Mouse (Mus musculus) myocyte (in vitro differentiated cells): ENCODE data around the gene Stk24. TPM values are rescaled to one million over a fixed set of nuclear protein-coding genes. Genes with fewer than 3 reads are reported as not detected.

Source experiments
- H3K27me3 ChIP-seq: one replicate; pipeline ENCODE4 v1.6.1; 2011; ENCODE audit not compliant: control insufficient read depth, insufficient read depth, insufficient read length
- H3K36me3 ChIP-seq: one replicate; pipeline ENCODE4 v1.6.1; 2011; ENCODE audit not compliant: control insufficient read depth, insufficient read depth
- H3K4me2 ChIP-seq: one replicate; pipeline ENCODE4 v1.6.1; 2011; ENCODE audit warnings: low read depth, control low read depth
- H3K4me3 ChIP-seq: one replicate; pipeline ENCODE4 v1.5.1; 2011; ENCODE audit warnings: mild to moderate bottlenecking, control low read depth, moderate library complexity
- H3K79me2 ChIP-seq: one replicate; pipeline ENCODE4 v1.6.1; 2011; ENCODE audit not compliant: control insufficient read depth, insufficient read depth
- H3ac ChIP-seq: one replicate; pipeline ENCODE4 v1.6.1; 2011; ENCODE audit not compliant: control insufficient read depth, insufficient read length
- CEBPB ChIP-seq: IDR thresholded peaks from 2 replicates; pipeline ENCODE4 v1.6.1; 2011; ENCODE audit warnings: mild to moderate bottlenecking, moderate library complexity; ENCODE audit not compliant: poor library complexity, insufficient read depth, severe bottlenecking
- E2F4 ChIP-seq: IDR thresholded peaks from one replicate; pipeline ENCODE4 v1.6.1; 2011; ENCODE audit warnings: mild to moderate bottlenecking, control low read depth, moderate library complexity; ENCODE audit not compliant: insufficient read depth
- MAX ChIP-seq: IDR thresholded peaks from one replicate; pipeline ENCODE4 v1.6.1; 2011; ENCODE audit warnings: low read depth, mild to moderate bottlenecking, control low read depth
- MYOD1 ChIP-seq, 3 experiments: IDR thresholded peaks; one replicate each; pipeline ENCODE4 v1.6.1; 2011; ENCODE audit warnings: control low read depth in 2 of 3, low read depth in 2 of 3, mild to moderate bottlenecking in 2 of 3, moderate library complexity in 1 of 3; ENCODE audit not compliant: insufficient read length in 2 of 3, control insufficient read depth in 1 of 3
- MYOG ChIP-seq, 3 experiments: IDR thresholded peaks; one replicate each; pipeline ENCODE4 v1.6.1; 2011; ENCODE audit warnings: control low read depth in 2 of 3, low read depth in 2 of 3, mild to moderate bottlenecking in 2 of 3; ENCODE audit not compliant: insufficient read length in 2 of 3, control insufficient read depth in 1 of 3, insufficient read depth in 1 of 3
- POLR2A ChIP-seq: IDR thresholded peaks from one replicate; pipeline ENCODE4 v1.6.1; 2011; ENCODE audit warnings: low read depth, mild to moderate bottlenecking, control low read depth, moderate library complexity; ENCODE audit not compliant: insufficient read length
- POLR2AphosphoS2 ChIP-seq: IDR thresholded peaks from one replicate; pipeline ENCODE4 v1.6.1; 2011; ENCODE audit warnings: low read depth, control low read depth; ENCODE audit not compliant: insufficient read length
- REST ChIP-seq: IDR thresholded peaks from one replicate; pipeline ENCODE4 v1.6.1; 2011; ENCODE audit warnings: mild to moderate bottlenecking, control low read depth, moderate library complexity; ENCODE audit not compliant: insufficient read depth, insufficient read length
- SRF ChIP-seq: IDR thresholded peaks from one replicate; pipeline ENCODE4 v1.6.1; 2011; ENCODE audit warnings: low read depth; ENCODE audit not compliant: control insufficient read depth, insufficient read length
- TCF12 ChIP-seq: IDR thresholded peaks from one replicate; pipeline ENCODE4 v1.6.1; 2011; ENCODE audit warnings: mild to moderate bottlenecking, control low read depth; ENCODE audit not compliant: poor library complexity, insufficient read depth, severe bottlenecking
- TCF3 ChIP-seq: IDR thresholded peaks from one replicate; pipeline ENCODE4 v1.6.1; 2011; ENCODE audit warnings: low read depth, control low read depth; ENCODE audit not compliant: insufficient read length
- USF1 ChIP-seq: IDR thresholded peaks from one replicate; pipeline ENCODE4 v1.6.1; 2011; ENCODE audit warnings: low read depth, mild to moderate bottlenecking, control low read depth, moderate library complexity
- polyA plus RNA-seq: library from polyadenylated mRNA; unstranded; fragments of >200 nt; fragmentation: generic; extraction: Trizol; gene quantifications from one replicate; pipeline ENCODE4 v1.2.1, GENCODE M21; 2012; ENCODE audit warnings: missing spikeins

Stk24 gene
- polyA plus RNA-seq, 1 experiment = 26.9 TPM

DNA sequence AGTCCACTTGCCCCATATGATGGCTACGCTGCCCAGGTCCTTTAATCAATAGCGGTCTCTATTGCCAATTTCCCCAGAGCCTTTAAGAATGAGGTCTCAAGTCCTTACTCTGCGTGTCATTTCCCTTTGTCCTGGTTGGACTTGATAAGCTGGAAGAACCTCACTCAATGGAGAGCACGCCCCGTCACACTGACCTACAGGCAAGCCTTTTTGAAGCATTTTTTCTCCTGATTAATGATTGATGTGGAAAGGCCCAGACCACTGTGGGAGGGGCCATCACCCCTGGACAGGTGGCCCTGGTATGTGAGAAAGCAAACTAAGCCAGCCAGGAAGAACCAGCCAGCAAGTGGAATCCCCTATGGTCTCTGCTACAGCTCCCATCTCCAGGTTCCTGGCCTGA lies 81.3 kb downstream of the Stk24 start:
- H3ac ChIP-seq = no peak overlapping the region
- H3K79me2 ChIP-seq = peaks cover 10% of the 10 kb centered on the region
- H3K27me3 ChIP-seq = no peaks in the 10 kb centered on the region
- H3K4me2 ChIP-seq = no peak overlapping the region
- no peak overlapping the region for H3K4me3 ChIP-seq
- TF ChIP-seq POLR2AphosphoS2 (no peak), MYOD1 (IDR thresholded peaks at IDR 0.05; ENCODE audit: control insufficient read depth in 1 of 3, insufficient read length in 2 of 3, low read depth in 2 of 3) (no peak), CEBPB (no peak), POLR2A (no peak), MYOG (IDR thresholded peaks at IDR 0.05; ENCODE audit: control insufficient read depth in 1 of 3, insufficient read depth in 1 of 3, insufficient read length in 2 of 3, low read depth in 2 of 3) (no peak), MAX (no peak), TCF12 (no peak), TCF3 (no peak), E2F4 (no peak), USF1 (no peak), REST (no peak), SRF (no peak)
- peaks cover 21% of the 10 kb centered on the region for H3K36me3 ChIP-seq

DNA sequence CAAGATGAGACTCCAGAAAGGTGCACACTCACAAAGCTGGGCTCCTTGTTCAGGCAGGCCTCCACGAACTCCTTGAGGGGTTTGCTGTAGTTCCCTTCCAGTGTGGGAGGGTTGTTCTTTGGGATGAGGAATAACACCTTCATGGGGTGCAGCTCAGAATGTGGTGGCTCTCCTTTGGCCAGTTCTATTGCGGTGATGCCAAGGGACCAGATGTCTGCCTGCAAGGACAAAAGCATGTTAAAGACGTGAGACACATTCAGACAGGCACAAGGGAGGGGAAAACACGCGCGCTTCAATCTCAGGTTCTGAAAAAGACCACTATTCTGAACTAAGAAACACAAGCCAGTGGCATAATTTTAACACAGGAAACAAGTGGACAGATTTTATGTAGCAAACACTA lies 82.7 kb downstream of the Stk24 start:
- H3ac ChIP-seq = no peak overlapping the region
- no peak overlapping the region for H3K4me3 ChIP-seq
- H3K27me3 ChIP-seq = no peaks in the 10 kb centered on the region
- peaks cover 27% of the 10 kb centered on the region for H3K36me3 ChIP-seq
- TF ChIP-seq MAX (no peak), MYOD1 (IDR thresholded peaks at IDR 0.05; ENCODE audit: control insufficient read depth in 1 of 3, insufficient read length in 2 of 3, low read depth in 2 of 3) (no peak)
- H3K4me2 ChIP-seq = no peak overlapping the region
- peaks cover 6% of the 10 kb centered on the region for H3K79me2 ChIP-seq

DNA sequence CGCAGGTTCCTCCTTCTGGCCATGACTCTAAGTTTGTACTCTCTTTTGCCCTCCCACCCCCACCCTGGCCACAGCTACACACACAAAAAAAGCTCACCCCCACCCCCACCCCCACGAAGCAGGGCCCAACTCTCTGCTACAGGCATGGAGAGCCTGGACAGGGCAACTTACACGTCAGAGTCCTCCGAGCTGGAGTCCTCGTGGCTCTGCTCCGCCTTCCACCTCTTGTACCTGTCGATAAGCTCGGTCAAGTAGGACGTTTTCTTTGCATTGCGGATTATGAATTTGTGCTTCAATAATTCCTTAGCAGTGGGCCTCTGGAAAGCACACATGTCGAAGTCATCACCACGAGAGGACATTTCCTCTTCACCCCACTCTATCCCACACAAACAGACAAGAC lies 85.3 kb downstream of the Stk24 start:
- Histone ChIP-seq H3K4me3 (no peak overlapping the region), H3K79me2 (no peaks in the 10 kb centered on the region), H3K4me2 (no peak overlapping the region), H3K27me3 (no peaks in the 10 kb centered on the region), H3ac (no peak overlapping the region), H3K36me3 (peaks cover 18% of the 10 kb centered on the region)
- TF ChIP-seq MYOG (IDR thresholded peaks at IDR 0.05; ENCODE audit: control insufficient read depth in 1 of 3, insufficient read depth in 1 of 3, insufficient read length in 2 of 3, low read depth in 2 of 3) (no peak), E2F4 (no peak), POLR2AphosphoS2 (no peak), REST (no peak), SRF (no peak), MYOD1 (IDR thresholded peaks at IDR 0.05; ENCODE audit: control insufficient read depth in 1 of 3, insufficient read length in 2 of 3, low read depth in 2 of 3) (no peak), TCF12 (no peak), TCF3 (no peak), CEBPB (no peak), USF1 (no peak), POLR2A (no peak), MAX (no peak)

DNA sequence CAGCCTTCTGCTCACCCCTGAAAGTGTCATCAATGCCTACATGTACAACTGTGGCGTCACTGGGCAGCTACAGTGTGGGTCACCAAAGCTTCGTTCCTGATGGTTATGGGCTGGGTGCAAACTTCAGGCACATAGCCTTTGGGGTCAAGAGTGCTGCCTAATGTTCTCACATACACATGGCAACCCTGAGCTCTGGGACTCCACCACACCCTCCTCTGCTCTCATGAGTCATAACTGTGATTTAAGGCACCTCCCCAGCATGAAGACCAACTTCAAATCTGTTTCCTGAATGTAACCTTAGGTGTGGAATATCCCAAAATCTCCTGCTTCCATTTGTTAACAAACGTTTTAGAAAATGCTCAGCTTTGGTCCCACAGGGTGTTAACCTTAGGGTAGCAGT lies 87.4 kb downstream of the Stk24 start:
- no peak for TF ChIP-seq TCF3
- TF ChIP-seq TCF12 = no peak
- TF ChIP-seq MYOG (IDR thresholded peaks at IDR 0.05; ENCODE audit: control insufficient read depth in 1 of 3, insufficient read depth in 1 of 3, insufficient read length in 2 of 3, low read depth in 2 of 3) = no peak
- TF ChIP-seq SRF = no peak
- TF ChIP-seq MAX = no peak
- no peak for TF ChIP-seq POLR2AphosphoS2
- no peak for TF ChIP-seq REST
- no peak for TF ChIP-seq MYOD1 (IDR thresholded peaks at IDR 0.05; ENCODE audit: control insufficient read depth in 1 of 3, insufficient read length in 2 of 3, low read depth in 2 of 3)
- TF ChIP-seq CEBPB = no peak
- TF ChIP-seq POLR2A = no peak
- TF ChIP-seq USF1 = no peak
- peaks cover 18% of the 10 kb centered on the region for H3K36me3 ChIP-seq
- no peak overlapping the region for H3K4me2 ChIP-seq

DNA sequence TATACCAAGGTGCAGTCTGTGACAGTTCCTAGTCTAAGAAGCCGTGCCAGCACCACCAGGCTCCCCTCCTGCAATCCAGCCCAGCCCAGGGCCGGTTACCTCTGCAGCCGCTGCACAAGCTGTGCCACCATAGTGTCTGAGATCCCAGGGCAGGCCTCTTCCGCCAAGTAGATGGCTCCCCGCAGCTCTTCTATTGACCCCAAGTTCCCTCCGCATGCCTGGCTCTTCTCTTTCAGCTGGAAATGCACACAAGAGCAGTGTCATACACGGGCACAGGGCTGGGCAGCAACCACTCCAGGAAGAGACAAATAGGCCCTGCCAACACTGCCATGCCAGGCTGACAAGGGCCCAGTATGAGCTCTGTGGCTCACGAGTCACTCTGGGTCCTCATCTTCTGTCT lies 87.9 kb downstream of the Stk24 start:
- Histone ChIP-seq H3K4me2 (no peak overlapping the region), H3K79me2 (no peaks in the 10 kb centered on the region), H3K4me3 (no peak overlapping the region), H3K36me3 (peaks cover 14% of the 10 kb centered on the region), H3ac (no peak overlapping the region), H3K27me3 (no peaks in the 10 kb centered on the region)
- TF ChIP-seq TCF12 (no peak), POLR2AphosphoS2 (no peak), E2F4 (no peak), USF1 (no peak), REST (no peak), MAX (no peak), TCF3 (no peak), CEBPB (no peak), MYOD1 (IDR thresholded peaks at IDR 0.05; ENCODE audit: control insufficient read depth in 1 of 3, insufficient read length in 2 of 3, low read depth in 2 of 3) (no peak), SRF (no peak), POLR2A (no peak), MYOG (IDR thresholded peaks at IDR 0.05; ENCODE audit: control insufficient read depth in 1 of 3, insufficient read depth in 1 of 3, insufficient read length in 2 of 3, low read depth in 2 of 3) (no peak)

More for the DNA sequence above, 87.4 kb downstream of the Stk24 start:
- Histone ChIP-seq H3ac (no peak overlapping the region), H3K27me3 (no peaks in the 10 kb centered on the region), H3K4me3 (no peak overlapping the region), H3K79me2 (no peaks in the 10 kb centered on the region)
